Mouse (Mus musculus) adrenal gland, postnatal 10 days (tissue): ENCODE data around the gene Prss35. TPM values are rescaled to one million over a fixed set of nuclear protein-coding genes. Genes with fewer than 3 reads are reported as not detected.

Experiments
- DNase-seq: peaks from one replicate; pipeline ENCODE4 v3.0.0; 2021; ENCODE audit warnings: mixed read lengths
- total RNA-seq, 2 experiments: library from RNA; stranded (reverse); gene quantifications; 2 replicates each; pipeline ENCODE4 v1.2.3; 2021

Prss35 gene
- total RNA-seq, 2 experiments from 2014 or later: 80.4 to 108 TPM

GRCm38 (mm10) chr9:86798686-86799085, 55.2 kb downstream of the Prss35 start:
- no peak for DNase-seq

GRCm38 (mm10) chr9:86799099-86799498, 55.6 kb downstream of the Prss35 start:
- DNase-seq: no peak

- DNase-seq: peak; percentile 54
Measured at GRCm38 (mm10) chr9:86800600-86801163, 57.2 kb downstream of the Prss35 start.

Other genes starting within 250 kb of the Prss35 start
- gene Pgm3, start 171.8 kb upstream of the Prss35 start, total RNA-seq: 10 to 100 TPM; 21.7 to 24.1 TPM
- 1 to 10 TPM; 4.4 to 6.5 TPM for gene Rwdd2a, start 171.7 kb upstream of the Prss35 start, total RNA-seq
- 100 to 1,000 TPM; 231 to 293 TPM for gene Me1, start 47.7 kb upstream of the Prss35 start, total RNA-seq
- 10 to 100 TPM; 21.7 to 22.0 TPM for gene Snap91, start 137.0 kb downstream of the Prss35 start, total RNA-seq